Mouse (Mus musculus): Measurements from ENCODE around the gene Hcrt.

GRCm38 (mm10) chr11:100774261-100774660 is 11.5 kb upstream of the Hcrt start:
- TF ChIP-seq CTCF (IDR thresholded peaks at IDR 0.05; ENCODE audit: low read depth), result no peak
- TF ChIP-seq EP300 (IDR thresholded peaks at IDR 0.05; ENCODE audit: low read depth), result no peak
